Mouse (Mus musculus): ENCODE data around the gene Ccdc13.

DNA sequence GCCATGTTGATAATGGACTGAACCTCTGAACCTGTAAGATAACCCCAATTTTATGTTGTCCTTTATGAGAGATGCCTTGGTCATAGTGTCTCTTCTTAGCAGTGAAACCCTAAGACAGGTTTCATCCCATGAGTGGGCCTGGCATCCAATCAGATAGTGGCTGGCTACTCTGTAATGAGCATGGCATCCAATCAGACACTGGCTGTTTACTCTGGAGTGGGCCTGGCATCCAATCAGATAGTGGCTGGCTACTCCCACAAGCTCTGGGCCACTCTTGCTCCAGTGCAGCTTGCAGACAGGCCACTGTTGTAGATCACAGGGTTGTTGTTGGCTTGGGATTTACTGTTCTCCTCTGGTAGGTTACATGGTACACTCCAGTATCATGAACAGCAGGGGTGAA is 34.3 kb upstream of the Ccdc13 start:
- TF ChIP-seq CTCF (IDR thresholded peaks at IDR 0.05; ENCODE audit: borderline replicate concordance, control insufficient read depth, extremely low read depth, insufficient read depth, low read length, poor library complexity) (no peak), POLR2A (IDR thresholded peaks at IDR 0.05; ENCODE audit: control insufficient read depth, extremely low read depth, insufficient read depth, low read length, poor library complexity) (no peak)

All from thymus, adult 2 months (tissue).